Mouse (Mus musculus): ENCODE measurements around the gene Csnk1g2.

- TF ChIP-seq CTCF (IDR thresholded peaks at IDR 0.05; ENCODE audit: low read depth): no peak
- TF ChIP-seq EP300 (optimal IDR thresholded peaks at IDR 0.05): no peak
These were observed 34.4 kb downstream of the Csnk1g2 start, which contains the start of gene Btbd2 for GRCm38 (mm10) chr10:80656863-80657623.
